Mouse (Mus musculus) MEL (cell line): ENCODE results near the gene Tbc1d5. TPM values are rescaled to one million over a fixed set of nuclear protein-coding genes. Genes with fewer than 3 reads are reported as not detected.

Experiments
- DNase-seq: peaks from one replicate; pipeline ENCODE4 v3.0.0; 2011; ENCODE audit warnings: low read depth, low spot score
- H3K27ac ChIP-seq: 2 replicates; pipeline ENCODE4 v1.5.1; 2012; ENCODE audit warnings: low read depth, mild to moderate bottlenecking, control low read depth, low read length, moderate library complexity; ENCODE audit not compliant: control insufficient read depth
- H3K27me3 ChIP-seq, 2 experiments: fragments of 150-350 bp in 1 of 2; sonication (generic) in 1 of 2; 2 replicates each; pipeline ENCODE4 v1.6.1; 2012; ENCODE audit warnings: low read length in 2 of 2, mild to moderate bottlenecking in 2 of 2, improper control_type of control experiment in 1 of 2, moderate library complexity in 1 of 2; ENCODE audit not compliant: insufficient read depth in 2 of 2, control insufficient read depth in 1 of 2
- H3K36me3 ChIP-seq, 2 experiments: 2 replicates each; pipeline ENCODE4 v1.6.1; 2012 to 2014; ENCODE audit warnings: low read length in 2 of 2, improper control_type of control experiment in 1 of 2, inconsistent platforms in 1 of 2, mild to moderate bottlenecking in 1 of 2; ENCODE audit not compliant: insufficient read depth in 2 of 2, control insufficient read depth in 1 of 2
- H3K4me1 ChIP-seq, 2 experiments: fragments of 150-350 bp in 1 of 2; sonication (generic) in 1 of 2; 2 replicates each; pipeline ENCODE4 v1.6.1; 2012; ENCODE audit warnings: low read length in 2 of 2, improper control_type of control experiment in 1 of 2, mild to moderate bottlenecking in 1 of 2; ENCODE audit not compliant: insufficient read depth in 2 of 2, control insufficient read depth in 1 of 2
- H3K4me3 ChIP-seq, 2 experiments: fragments of 150-350 bp in 1 of 2; sonication (generic) in 1 of 2; 2 replicates each; pipeline ENCODE4 v1.5.1; 2012; ENCODE audit warnings: low read depth in 2 of 2, low read length in 2 of 2, mild to moderate bottlenecking in 2 of 2, moderate library complexity in 2 of 2, control low read depth in 1 of 2, improper control_type of control experiment in 1 of 2; ENCODE audit not compliant: control insufficient read depth in 1 of 2, insufficient read depth in 1 of 2
- H3K79me2 ChIP-seq: 2 replicates; pipeline ENCODE4 v1.6.1; 2012; ENCODE audit warnings: mild to moderate bottlenecking, low read length, moderate library complexity; ENCODE audit not compliant: control insufficient read depth, poor library complexity, insufficient read depth
- H3K9ac ChIP-seq: 2 replicates; pipeline ENCODE4 v1.6.1; 2012; ENCODE audit warnings: low read depth, mild to moderate bottlenecking, control low read depth, low read length, moderate library complexity; ENCODE audit not compliant: control insufficient read depth, poor library complexity, severe bottlenecking
- H3K9me3 ChIP-seq: fragments of 150-350 bp; sonication (generic); replicated peaks from 2 replicates; pipeline ENCODE4 v1.6.1; 2012; ENCODE audit warnings: mild to moderate bottlenecking, low read length, improper control_type of control experiment, moderate library complexity; ENCODE audit not compliant: insufficient read depth
- CHD1 ChIP-seq: IDR thresholded peaks from 2 replicates; pipeline ENCODE4 v1.6.1; 2012; ENCODE audit warnings: low read depth, mild to moderate bottlenecking, inconsistent platforms, low read length, improper control_type of control experiment
- EP300 ChIP-seq, 2 experiments: IDR thresholded peaks; 2 replicates each; pipeline ENCODE4 v1.6.1; 2011; ENCODE audit warnings: improper control_type of control experiment in 2 of 2, low read length in 2 of 2, low read depth in 1 of 2, mild to moderate bottlenecking in 1 of 2
- GABPA ChIP-seq: IDR thresholded peaks from 2 replicates; pipeline ENCODE4 v1.6.1; 2012; ENCODE audit warnings: low read depth, mild to moderate bottlenecking, inconsistent platforms, low read length, improper control_type of control experiment, moderate library complexity
- GATA1 ChIP-seq: IDR thresholded peaks from 2 replicates; pipeline ENCODE4 v1.6.1; 2011; ENCODE audit warnings: low read depth, low read length, improper control_type of control experiment
- JUND ChIP-seq: IDR thresholded peaks from 2 replicates; pipeline ENCODE4 v1.6.1; 2011; ENCODE audit warnings: low read depth, mild to moderate bottlenecking, improper control_type of control experiment, low read length
- KAT2A ChIP-seq: conservative IDR thresholded peaks from 2 replicates; pipeline ENCODE4 v1.6.1; 2012; ENCODE audit warnings: low read depth, low read length, improper control_type of control experiment, inconsistent platforms
- MAFK ChIP-seq: IDR thresholded peaks from 2 replicates; pipeline ENCODE4 v1.6.1; 2011; ENCODE audit warnings: low read depth, mild to moderate bottlenecking, low read length, improper control_type of control experiment, borderline replicate concordance
- MAZ ChIP-seq: IDR thresholded peaks from 2 replicates; pipeline ENCODE4 v1.6.1; 2012; ENCODE audit warnings: low read depth, mild to moderate bottlenecking, inconsistent platforms, low read length, improper control_type of control experiment
- MXI1 ChIP-seq: IDR thresholded peaks from 2 replicates; pipeline ENCODE4 v1.6.1; 2011; ENCODE audit warnings: mild to moderate bottlenecking, low read depth, low read length, improper control_type of control experiment
- MYC ChIP-seq: IDR thresholded peaks from 2 replicates; pipeline ENCODE4 v1.6.1; 2011; ENCODE audit warnings: low read depth, mild to moderate bottlenecking, low read length, improper control_type of control experiment, moderate library complexity
- NRF1 ChIP-seq: IDR thresholded peaks from 2 replicates; pipeline ENCODE4 v1.6.1; 2014; ENCODE audit warnings: low read depth, mild to moderate bottlenecking, inconsistent platforms, low read length, improper control_type of control experiment, moderate library complexity; ENCODE audit not compliant: poor library complexity, insufficient read depth, severe bottlenecking
- POLR2AphosphoS5 ChIP-seq: IDR thresholded peaks from 2 replicates; pipeline ENCODE4 v1.6.1; 2012; ENCODE audit warnings: low read depth, borderline replicate concordance, mild to moderate bottlenecking, inconsistent platforms, low read length, moderate library complexity, mixed read lengths
- RAD21 ChIP-seq: IDR thresholded peaks from 2 replicates; pipeline ENCODE4 v1.6.1; 2011; ENCODE audit warnings: mild to moderate bottlenecking, low read depth, low read length, improper control_type of control experiment
- RCOR1 ChIP-seq: IDR thresholded peaks from 2 replicates; pipeline ENCODE4 v1.6.1; 2012; ENCODE audit warnings: low read depth, mild to moderate bottlenecking, inconsistent platforms, low read length, improper control_type of control experiment
- SIN3A ChIP-seq: IDR thresholded peaks from 2 replicates; pipeline ENCODE4 v1.6.1; 2012; ENCODE audit warnings: low read length, improper control_type of control experiment, inconsistent platforms
- TAL1 ChIP-seq: IDR thresholded peaks from 2 replicates; pipeline ENCODE4 v1.6.1; 2012; ENCODE audit warnings: mild to moderate bottlenecking, inconsistent platforms, low read length, moderate library complexity, mixed read lengths
- TCF12 ChIP-seq: IDR thresholded peaks from 2 replicates; pipeline ENCODE4 v1.6.1; 2014; ENCODE audit warnings: low read depth, mild to moderate bottlenecking, inconsistent platforms, low read length, improper control_type of control experiment, moderate library complexity
- UBTF ChIP-seq: IDR thresholded peaks from 2 replicates; pipeline ENCODE4 v1.6.1; 2012; ENCODE audit warnings: low read depth, mild to moderate bottlenecking, inconsistent platforms, low read length, improper control_type of control experiment, moderate library complexity, borderline replicate concordance; ENCODE audit not compliant: insufficient read depth
- ZNF384 ChIP-seq: IDR thresholded peaks from 2 replicates; pipeline ENCODE4 v1.6.1; 2012; ENCODE audit warnings: low read depth, mild to moderate bottlenecking, inconsistent platforms, low read length, improper control_type of control experiment
- polyA plus RNA-seq, 2 experiments: library from polyadenylated mRNA; stranded (reverse) in 1 of 2; unstranded in 1 of 2; fragments of >175 nt in 1 of 2; fragments of >200 nt in 1 of 2; gene quantifications; 2 replicates each; pipeline versions ENCODE4 v1.2.1 to v1.2.4; 2012; ENCODE audit warnings: low replicate concordance in 2 of 2, low read depth in 1 of 2; ENCODE audit not compliant: insufficient read length in 2 of 2, insufficient read depth in 1 of 2, missing spikeins in 1 of 2
- total RNA-seq: library from RNA; depleted of rRNA; stranded (reverse); fragments of 300-350 nt; gene quantifications from 2 replicates; pipeline ENCODE4 v1.2.3, GENCODE M21; 2012

Gene Tbc1d5
- total and polyA plus RNA-seq, 3 experiments = 5.4 to 116 (median 8.2) TPM

- H3K4me3 ChIP-seq = no peak overlapping the region
- no peak overlapping the region for H3K9ac ChIP-seq
- TF ChIP-seq MXI1 (no peak), MAFK (peak; percentile 39; the same call in 1 of the 2 replicates), GATA1 (peak; percentile 15; the same call in 1 of the 2 replicates), RCOR1 (peak; percentile 91)
- no peaks in the 10 kb centered on the region for H3K36me3 ChIP-seq
- no peak for DNase-seq
- H3K79me2 ChIP-seq = no peaks in the 10 kb centered on the region
- no peak overlapping the region for H3K27ac ChIP-seq
- no peaks in the 10 kb centered on the region; a peak in 1 of 4 replicates for H3K27me3 ChIP-seq
- H3K9me3 ChIP-seq = no peaks in the 10 kb centered on the region
- no peaks in the 10 kb centered on the region for H3K4me1 ChIP-seq
These were observed 30.4 kb upstream of the Tbc1d5 start for GRCm38 (mm10) chr17:51209565-51209964.

- Histone ChIP-seq H3K4me3 (no peak overlapping the region), H3K27ac (no peak overlapping the region), H3K9ac (no peak overlapping the region), H3K79me2 (no peaks in the 10 kb centered on the region), H3K36me3 (no peaks in the 10 kb centered on the region; a peak in 1 of 4 replicates), H3K27me3 (no peaks in the 10 kb centered on the region), H3K4me1 (no peaks in the 10 kb centered on the region), H3K9me3 (no peaks in the 10 kb centered on the region)
- TF ChIP-seq RAD21 (no peak), MYC (no peak), CHD1 (no peak), ZNF384 (no peak), RCOR1 (no peak), TAL1 (no peak), GATA1 (no peak), GABPA (no peak), KAT2A (no peak), NRF1 (no peak)
- DNase-seq = no peak
These were observed 25.5 kb upstream of the Tbc1d5 start for GRCm38 (mm10) chr17:51204643-51205042.

- no peaks in the 10 kb centered on the region for H3K36me3 ChIP-seq
- H3K4me1 ChIP-seq = peaks cover 0 to 2% of the 10 kb centered on the region in 2 experiments; a peak in 1 of 4 replicates
- DNase-seq = no peak
- H3K9me3 ChIP-seq = no peaks in the 10 kb centered on the region
- no peak overlapping the region for H3K9ac ChIP-seq
- H3K27me3 ChIP-seq = 0 out of 4 replicates have a peak, but pooled peaks cover 0 to 2% of the 10 kb centered on the region in 2 experiments
- H3K4me3 ChIP-seq = no peak overlapping the region
- H3K79me2 ChIP-seq = no peaks in the 10 kb centered on the region
- TF ChIP-seq UBTF (no peak), EP300 (IDR thresholded peaks at IDR 0.05; ENCODE audit: low read depth in 1 of 2, low read length in 2 of 2) (no peak), KAT2A (no peak), MAZ (no peak), JUND (no peak), MYC (no peak), GABPA (no peak), POLR2AphosphoS5 (no peak), TCF12 (no peak), ZNF384 (no peak), RCOR1 (no peak), SIN3A (no peak)
- no peak overlapping the region for H3K27ac ChIP-seq
These were observed 16.4 kb upstream of the Tbc1d5 start for GRCm38 (mm10) chr17:51195561-51195960.
